Mouse (Mus musculus) cerebellum, adult 8-10 months (tissue): ENCODE data around the gene Crb3.
"Not testable (repeated sequence)": the region's sequence is repeated elsewhere in the genome, so short reads cannot be mapped to it uniquely, and the experiment has no call there.

Experiments used
- DNase-seq: peaks from one replicate; pipeline ENCODE4 v3.0.0; 2022

The Crb3 gene

DNA sequence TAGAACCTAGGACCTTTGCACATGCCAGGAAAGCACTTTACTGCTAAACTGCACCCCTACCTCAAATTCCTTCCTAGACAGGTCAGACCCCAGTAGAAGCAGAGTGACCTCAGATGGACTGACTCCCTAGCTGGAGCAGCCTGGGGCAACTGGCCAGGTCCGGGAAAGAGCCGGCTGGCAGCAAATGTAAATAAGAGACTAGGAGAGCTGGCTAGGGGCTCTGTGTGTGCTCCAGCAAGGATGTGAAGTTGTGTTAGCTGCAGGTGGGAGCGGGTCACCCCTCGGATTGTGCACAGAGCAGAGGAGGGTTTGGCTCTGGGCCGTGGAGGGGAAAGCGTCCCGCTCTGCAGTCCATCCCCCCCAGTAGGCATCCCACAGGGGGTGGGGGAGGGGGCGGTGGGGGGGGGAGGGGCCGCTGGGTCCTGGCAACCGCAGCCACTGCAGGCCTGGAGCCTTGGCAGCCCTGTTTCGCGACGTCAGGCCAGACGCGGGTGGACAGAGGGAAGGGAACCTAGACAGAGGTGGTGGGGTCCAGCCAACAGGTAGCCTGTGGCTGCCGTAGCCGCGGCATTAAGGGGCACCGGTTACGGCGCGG lies at the start of gene Crb3:
Gene Crb3, plus strand, starts transcription at position 215 of the 595 bp plus-strand sequence.
- peak; percentile 60 for DNase-seq

- DNase-seq: no peak
Observed at GRCm38 (mm10) chr17:57010911-57011235, 48.0 kb upstream of the Crb3 start.

DNA sequence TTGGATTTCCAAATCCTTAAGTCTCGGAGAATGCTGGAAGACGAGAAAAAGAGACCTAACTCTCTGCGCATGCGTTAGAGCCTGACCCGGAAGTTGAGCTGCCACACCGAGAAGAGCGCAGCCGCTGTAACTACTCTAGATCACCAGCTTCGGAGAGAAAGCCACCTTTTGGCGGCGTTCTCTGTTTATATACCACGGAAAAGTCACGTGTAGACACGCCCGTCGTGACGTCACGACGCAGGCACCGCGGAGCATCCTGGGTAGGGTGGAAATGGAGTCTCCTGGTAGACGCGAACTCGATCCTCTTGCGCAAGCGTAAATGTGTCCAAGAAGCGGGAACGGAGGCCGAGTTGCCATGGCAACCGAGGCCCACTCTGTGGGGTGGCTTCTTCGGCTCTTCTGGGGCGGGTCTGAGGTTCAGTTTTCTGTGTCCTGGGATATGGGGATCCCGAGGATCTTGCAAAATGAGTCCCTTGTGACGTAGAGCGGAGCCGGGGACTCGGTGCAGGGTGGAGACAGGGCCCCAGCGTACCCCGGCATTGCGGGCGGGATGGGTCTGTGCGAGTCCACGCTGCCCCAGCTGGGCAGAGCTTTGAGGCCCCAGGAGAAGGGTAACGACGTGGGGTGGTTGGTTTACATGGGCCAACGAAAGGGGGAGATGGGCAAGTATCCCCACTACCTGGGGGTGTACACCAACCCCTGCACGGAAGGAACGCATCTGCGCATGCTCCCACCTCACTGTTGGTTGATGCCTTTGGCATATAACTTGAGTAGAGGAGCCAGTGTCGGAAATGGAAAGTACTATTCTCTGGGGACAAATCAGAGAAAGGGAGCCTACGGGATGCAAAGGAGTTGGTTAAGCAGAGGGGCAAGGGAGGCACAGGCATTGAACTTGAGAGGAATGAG lies 47.4 kb upstream of the Crb3 start, which contains the start of the genes Gtf2f1 and Gm17949:
Gene Gtf2f1, minus strand, starts transcription at position 53 of the 906 bp plus-strand sequence.
Gene Gm17949, plus strand, starts transcription at position 234 of the 906 bp plus-strand sequence.
- peak; percentile 90 for DNase-seq

DNA sequence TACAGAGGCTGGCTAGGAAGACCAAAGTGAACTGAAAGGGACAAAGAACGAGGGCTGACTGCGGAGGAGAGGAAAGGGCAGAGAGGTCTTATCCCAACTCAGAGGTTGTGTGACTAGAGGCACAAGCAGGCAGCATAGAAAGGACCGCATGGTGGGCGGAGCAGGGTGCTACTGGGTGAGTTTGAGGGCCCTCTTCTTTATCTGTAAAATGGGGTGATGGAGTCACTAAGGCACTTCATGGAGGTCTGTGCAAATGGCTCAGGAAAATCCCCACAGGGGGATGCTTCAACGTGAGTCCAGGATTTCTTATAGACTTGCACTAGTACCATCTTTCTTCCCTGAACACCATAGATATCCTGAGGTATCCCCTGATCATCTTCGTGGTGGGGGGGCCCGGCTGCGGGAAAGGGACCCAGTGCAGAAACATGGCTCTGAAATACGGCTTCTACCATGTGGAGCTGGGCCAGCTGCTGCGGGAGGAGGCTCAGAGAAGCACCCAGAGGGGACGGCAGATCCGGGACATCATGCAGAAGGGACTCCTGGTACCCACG lies 46.6 kb upstream of the Crb3 start:
- peak; percentile 43 for DNase-seq

DNA sequence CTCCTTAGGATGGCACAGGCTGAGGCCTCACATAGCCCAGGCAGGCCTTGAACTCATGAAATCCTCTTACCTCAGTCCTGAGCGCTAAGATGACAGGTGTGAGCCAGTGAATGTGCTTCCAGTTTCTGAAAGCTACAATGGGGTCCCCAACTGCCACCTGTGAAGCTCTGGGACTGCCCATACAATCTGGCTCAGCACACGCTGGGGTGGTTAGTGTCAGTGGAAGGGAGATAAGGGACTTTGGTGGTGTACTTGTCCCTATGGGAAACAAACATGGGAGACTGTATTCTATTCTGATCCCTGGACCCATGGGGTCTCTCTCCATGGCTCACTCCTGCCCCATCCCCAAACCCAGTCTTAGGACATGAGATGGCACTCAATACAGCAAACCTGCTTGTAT lies 39.2 kb upstream of the Crb3 start:
- DNase-seq: no peak

DNA sequence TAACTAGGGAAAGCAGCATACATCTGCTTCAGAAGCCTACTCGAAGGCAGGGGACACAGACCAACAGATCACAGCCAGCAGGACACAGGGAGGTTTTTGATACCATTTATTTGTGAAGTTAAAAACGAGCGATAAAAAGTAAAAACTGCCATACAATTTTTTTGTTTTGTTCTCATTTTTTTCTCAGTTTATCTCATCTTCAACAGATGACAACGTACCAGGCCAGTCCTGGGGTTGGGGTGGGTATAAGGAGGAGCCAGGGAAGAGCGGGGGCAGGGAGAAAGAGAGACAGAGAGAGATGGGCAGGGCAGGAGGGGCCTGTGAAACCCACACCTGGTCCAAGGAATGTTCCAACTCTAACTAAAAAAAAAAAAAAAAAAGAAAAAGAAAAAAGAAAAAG lies 37.9 kb upstream of the Crb3 start:
- no peak for DNase-seq

GRCm38 (mm10) chr17:57027471-57027870 lies 31.4 kb upstream of the Crb3 start:
- no peak for DNase-seq

- no peak for DNase-seq
Observed at GRCm38 (mm10) chr17:57029691-57030090, 29.2 kb upstream of the Crb3 start.

GRCm38 (mm10) chr17:57030931-57031660 lies 27.8 kb upstream of the Crb3 start, which contains the start of gene Khsrp:
Khsrp (minus strand) TSS chr17:57031522.
- DNase-seq: no peak

DNA sequence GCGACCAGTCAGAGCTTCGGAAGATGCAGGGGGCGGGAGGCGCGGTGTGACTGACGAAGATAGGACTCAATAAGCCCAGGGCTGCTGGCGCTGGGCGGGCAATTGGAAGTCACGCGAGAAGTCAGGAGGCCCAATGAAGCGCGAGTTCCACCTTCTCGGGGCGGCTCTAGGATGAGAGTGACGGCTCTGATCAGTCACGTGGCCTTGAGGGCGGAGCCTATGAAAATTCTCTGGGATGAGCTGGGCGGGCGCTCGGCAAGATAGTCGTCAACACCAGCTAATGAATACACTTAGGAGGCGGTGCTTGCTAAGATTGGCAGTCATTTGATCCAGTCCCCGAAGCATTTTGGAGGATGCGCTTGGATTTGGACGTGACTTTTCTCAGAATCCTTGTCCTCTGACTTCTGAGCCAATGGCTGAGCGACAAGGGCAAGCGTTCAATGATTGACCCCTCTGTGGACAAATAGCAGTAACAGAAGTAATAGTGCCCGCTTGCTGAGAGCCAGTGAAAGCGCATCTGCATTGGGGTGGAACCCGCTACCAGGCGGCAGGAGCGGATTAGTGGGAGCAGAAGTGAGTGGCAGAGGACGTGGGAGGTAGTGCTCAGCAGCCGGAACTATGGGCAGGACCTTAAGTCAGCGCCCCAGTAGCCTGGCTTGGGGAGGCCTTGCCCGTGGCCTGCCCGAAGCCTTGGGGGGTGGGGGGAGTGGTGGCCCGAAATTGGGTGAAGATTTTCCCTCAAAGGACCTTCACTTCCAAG lies 27.1 kb upstream of the Crb3 start:
- peak; percentile 99 for DNase-seq

DNA sequence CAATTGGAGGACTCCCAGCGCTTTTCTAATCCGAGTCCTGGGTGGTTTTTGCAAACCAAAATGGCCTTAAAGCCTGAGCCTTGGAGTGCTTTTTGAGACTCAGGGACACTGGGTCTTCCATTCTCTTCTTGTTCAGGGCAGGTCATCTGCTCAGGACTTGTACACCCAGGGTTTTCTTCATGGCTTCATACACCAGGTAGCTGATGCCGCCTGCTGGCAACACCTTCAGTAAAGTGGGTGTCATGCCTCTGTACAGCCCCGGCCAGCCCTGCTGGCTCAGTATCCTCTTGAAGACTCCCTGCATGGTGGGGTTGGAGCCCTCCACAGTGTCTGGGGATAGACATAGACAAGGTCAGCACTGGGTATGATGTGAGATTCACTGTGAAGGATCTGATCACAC lies 26.1 kb upstream of the Crb3 start:
- DNase-seq: peak; percentile 38

GRCm38 (mm10) chr17:57038978-57039377 lies 19.9 kb upstream of the Crb3 start:
- no peak for DNase-seq

DNA sequence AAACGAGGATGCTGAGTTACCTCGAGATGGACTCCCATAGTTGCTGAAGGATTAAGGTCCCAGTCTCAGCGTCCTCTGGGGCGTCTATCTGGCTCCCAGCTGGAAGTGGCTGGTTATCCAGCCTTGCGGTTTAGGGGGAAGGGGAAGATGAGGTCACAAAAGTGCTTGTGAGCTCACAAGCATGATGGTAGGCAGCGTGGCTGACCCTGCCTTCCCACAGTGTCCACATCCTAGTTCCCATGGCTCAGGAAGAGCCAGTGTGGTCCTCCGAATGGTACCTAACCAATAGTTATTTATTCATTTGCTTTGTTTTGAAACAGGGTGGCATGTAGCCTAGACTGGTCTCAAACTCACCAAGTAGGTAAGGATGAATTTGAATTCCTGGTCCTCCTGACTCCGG lies 17.4 kb upstream of the Crb3 start, which contains the start of gene Slc25a41:
Gene Slc25a41, minus strand, starts transcription at position 101 of the 400 bp plus-strand sequence.
- DNase-seq: no peak

DNA sequence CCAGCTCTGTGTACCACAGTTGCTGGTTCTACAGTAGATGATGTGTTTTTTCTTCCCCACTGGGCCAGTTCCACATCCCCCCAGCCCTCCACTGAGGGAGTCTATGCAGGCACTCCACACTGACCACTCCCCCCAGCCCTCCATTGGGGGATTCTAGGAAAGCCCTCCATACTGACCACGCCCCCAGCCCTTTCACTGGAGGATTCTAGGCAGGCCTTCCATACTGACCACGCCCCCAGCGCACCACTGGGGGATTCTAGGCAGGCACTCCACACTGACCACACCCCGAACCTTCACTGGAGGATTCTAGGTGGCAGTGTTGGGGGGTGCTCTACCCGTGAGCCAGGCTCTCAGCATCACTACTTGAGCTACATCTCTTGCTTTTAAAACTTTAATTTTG lies 11.5 kb upstream of the Crb3 start:
- no peak for DNase-seq

DNA sequence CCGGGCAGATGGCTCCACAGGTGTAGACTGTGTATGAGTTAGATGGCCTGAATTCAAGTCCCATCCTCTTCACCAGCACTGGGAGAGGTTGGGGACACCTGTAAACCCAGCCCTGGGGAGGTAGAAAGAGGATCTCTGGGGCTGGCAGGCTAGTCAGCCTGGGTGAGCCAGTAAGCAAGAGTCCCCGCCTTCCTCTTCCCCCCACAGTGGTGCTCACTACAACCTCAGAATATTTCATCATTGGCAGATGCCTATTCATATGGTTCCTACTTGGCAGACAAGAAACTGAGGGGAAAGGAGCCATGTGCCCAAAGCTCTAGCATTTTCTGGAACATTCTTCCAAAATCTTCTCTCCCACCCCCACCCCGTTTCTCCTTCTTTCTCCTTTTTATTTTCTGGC lies 10.1 kb upstream of the Crb3 start:
- DNase-seq: no peak

DNA sequence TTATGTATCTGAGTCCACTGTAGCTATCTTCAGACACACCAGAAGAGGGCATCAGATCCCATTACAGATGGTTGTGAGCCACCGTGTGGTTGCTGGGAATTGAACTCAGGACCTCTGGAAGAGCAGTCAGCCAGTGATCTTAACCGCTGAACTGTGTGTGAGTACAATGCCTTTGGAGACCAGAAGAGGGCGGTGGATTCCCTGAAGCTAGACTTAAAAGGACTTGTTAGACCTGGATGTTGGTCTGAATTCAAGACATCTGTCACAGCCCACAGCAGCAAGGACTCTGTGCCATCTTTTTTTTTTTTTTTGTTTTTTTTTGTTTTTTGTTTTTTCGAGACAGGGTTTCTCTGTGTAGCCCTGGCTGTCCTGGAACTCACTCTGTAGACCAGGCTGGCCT lies 7.2 kb upstream of the Crb3 start:
- not testable (repeated sequence) for DNase-seq

GRCm38 (mm10) chr17:57056246-57056645 lies 2.7 kb upstream of the Crb3 start:
- no peak for DNase-seq

DNA sequence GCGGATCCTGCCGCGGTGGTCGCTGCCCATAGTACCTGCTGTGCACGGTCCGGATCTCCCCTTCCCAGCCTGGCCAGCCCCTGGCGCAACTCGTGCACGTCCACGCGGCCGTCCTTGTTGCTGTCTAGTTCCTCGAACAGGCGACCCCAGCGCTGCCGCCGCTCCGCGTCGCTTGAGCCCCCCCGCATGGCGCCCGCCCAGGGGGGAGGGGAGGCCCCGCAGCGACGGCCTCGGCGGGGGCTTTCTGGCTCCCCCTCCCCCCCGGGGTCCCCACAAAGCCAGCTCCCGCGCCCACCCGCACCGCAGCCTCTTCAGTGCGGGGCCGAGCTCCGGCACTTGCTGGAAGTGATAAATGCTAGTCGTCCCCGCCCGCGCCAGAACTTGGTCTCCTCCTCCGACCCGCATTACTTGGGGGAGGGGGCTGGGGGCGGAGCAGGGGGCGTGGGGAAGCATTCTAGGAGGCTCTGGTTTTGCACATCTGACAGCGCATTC lies 627 bp downstream of the Crb3 start, which contains the start of gene Slc25a23:
Gene Slc25a23, minus strand, starts transcription at position 378 of the 492 bp plus-strand sequence.
- DNase-seq: peak; percentile 70

- DNase-seq: peak; percentile 99
Observed at GRCm38 (mm10) chr17:57060231-57060801, 1.4 kb downstream of the Crb3 start.

- DNase-seq: peak; percentile 47
Observed at GRCm38 (mm10) chr17:57061069-57061468, 2.2 kb downstream of the Crb3 start.

DNA sequence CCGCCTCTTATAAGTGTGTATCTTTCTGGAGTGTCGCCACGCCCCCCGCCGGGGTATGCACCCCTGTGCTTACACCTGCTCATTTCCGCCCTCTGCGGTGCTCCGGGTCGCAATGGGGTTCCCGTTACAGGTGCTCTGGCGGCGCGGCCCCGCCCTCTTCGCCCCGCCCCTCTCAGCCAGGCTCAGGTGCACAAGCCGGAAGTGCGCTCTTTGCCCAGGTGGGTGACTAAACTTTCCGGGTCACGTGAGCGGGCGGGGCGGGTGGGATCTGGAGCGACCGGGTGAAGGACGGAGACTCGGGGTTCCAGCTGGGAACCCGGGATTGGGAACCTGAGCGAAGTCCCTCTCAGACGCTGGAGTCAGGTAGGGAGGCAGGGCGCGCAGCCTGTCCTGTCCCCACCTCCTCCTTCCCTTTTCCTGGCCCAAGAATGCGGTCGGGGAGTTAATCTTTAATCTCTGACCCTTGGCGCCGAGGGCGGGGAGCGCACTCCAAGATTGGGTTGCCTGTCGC lies 3.2 kb downstream of the Crb3 start:
- peak; percentile 71 for DNase-seq
